Mouse (Mus musculus) B cell, adult 62 days (primary cell): ENCODE data around the gene Pla2g15. TPM values are rescaled to one million over a fixed set of nuclear protein-coding genes. Genes with fewer than 3 reads are reported as not detected.

ENCODE experiments used
- total RNA-seq: library from RNA; stranded (reverse); gene quantifications from 4 replicates; pipeline ENCODE4 v1.2.4, GENCODE M21; 2023

The Pla2g15 gene
- total RNA-seq, result 8.1 to 9.7 TPM (median 8.5 TPM) in 4 replicates

DNA sequence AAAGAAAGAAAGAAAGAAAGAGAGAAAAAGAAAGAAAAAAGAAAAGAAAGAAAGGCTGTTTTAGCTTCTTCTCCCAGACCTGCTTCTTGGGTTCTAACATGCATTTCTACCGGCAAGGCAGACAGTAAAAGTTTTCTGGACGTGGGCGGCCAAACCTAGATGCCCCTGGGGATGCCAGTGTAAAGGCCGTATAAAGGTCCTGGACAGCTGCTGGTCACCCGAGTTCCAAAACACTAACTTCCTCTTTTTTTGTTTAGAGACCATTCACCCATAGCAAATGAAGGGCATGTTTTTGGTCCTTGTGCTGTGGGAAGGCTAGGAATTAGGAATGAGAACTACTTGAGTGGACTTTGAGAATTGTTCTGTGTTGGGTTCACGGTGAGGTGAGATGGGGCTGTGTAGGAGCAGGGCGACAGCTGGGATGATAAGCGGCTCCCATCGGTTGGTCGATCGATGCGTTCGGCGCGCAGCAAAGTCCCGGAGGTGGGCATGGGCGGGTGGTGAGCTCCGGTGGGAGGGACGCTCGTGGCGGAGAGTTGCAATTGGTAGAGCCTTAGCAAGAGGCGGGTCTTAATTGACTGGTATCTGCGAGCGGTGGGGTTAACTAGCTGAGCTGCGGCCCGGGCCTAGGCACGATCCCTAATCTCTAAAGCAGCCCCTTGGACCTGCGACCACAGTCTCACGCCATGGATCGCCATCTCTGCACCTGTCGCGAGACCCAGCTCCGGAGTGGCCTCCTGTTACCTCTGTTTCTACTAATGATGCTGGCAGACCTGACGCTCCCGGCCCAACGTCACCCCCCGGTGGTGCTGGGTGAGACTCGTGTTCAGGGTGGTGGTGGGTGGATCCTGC is at the start of gene Pla2g15:
TSS of gene Pla2g15 (plus strand) at position 599 of the 852 bp plus-strand sequence.

DNA sequence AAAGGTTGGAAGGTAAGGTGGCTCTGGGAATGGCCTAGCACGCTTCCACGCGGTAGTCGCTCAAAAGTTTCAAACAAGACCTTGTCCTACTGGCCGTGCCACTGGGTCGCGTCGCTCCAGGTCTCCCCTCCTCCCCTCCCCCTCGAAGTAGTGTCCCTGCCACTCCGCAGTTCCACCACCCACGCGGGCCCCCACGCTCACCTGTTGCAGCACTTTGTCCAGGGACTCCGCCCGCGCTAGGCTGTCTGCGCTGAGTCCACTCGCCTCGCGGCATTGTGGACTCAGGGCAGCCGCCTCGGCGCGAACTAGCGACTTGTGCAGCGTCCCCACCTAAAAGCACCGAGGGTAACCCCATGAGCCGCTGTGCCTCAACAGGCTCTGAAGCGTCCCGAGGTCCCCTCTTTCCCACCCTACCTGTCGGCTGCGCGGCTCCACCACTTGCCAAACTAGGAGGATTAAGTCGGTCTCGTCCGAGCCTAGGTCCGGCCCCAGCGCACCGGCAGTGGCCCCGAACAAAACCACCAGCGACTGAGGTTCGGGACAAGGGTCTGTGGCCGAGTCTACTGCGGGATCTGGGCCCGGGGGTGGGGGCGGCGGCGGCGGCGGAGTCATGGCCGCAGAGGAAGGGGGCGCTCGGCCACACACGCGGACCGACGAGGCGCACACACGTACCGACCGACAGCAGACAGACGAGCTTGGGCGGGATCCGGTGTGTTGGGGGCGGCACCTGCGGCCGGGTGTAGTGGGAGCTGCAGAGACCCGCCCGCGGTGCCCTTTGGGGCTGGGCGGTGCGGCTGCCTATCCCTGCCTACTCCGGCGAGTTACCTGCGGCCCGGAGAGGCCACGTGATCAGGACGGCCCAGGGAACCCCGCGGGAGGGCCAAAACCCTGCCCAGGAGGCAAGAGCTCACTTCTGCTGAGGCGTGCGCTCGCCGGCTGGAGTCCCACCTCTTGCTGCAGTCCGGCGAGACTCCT is 13.8 kb upstream of the Pla2g15 start, which contains the start of gene Esrp2:
TSS of gene Esrp2 (minus strand) at position 819 of the 975 bp plus-strand sequence.

DNA sequence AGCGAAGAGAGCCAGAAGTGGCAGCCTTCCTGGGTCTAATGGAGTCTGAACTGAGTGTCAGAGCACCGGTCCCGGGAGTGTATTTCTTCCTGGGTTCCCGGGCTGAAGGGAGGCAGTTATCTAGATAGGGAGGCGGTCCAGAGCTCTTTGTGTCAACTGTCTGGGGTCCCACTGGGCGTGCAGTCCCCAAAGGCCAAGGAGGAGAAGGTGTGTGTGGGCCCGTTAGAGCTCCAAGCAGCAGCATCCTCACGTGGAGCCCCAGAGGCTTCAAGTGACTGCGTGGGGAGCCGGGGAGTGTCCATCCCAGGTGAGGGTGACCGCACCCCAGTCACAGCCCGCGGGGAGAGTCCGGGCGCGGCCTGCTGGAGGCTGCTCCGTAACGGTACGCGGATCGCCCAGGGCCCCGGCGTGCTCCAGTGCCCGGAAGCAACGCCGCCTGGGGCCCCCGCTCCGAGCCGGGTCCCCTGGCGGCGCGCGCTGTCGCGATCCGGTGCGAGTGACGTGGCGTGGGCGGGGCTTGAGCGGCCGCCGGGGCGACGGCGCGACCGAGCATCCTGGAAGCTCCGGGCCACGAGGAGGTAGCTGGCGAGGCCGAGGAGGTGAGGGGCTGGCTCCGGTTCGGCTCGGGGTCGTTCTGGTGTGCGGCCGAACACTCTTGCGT is 18.3 kb downstream of the Pla2g15 start, which contains the start of gene Slc7a6:
TSS of gene Slc7a6 (plus strand) at position 502 of the 661 bp plus-strand sequence.

DNA sequence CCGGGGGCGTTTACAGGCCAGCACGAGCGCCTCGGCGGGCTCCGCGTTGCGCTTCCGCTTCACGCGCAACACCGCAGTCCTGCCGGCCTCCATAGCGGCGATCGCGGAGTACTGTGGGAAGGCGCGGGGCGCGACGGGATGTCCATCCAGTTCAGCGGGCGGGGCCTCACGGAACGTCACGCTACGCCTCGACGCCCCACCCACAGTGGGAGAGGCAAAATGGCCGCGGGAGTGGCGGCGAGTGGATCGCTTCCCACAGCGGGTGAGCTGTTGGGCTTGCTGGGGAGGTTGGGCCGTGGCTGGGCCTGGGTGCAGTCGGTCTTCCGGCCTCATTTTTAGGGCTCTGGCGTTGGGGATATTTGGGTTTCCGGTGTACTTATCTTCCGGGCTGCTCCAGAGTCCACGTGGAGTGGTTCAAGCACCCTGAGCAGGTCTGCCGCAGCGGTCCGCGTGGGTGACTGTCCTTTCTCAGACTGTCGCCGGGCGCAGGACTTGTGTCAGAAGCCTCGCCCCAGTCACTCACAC is 60.7 kb downstream of the Pla2g15 start, which contains the start of the genes Slc7a6os and Prmt7:
TSS of gene Slc7a6os (minus strand) at position 115 of the 525 bp plus-strand sequence.
TSS of gene Prmt7 (plus strand) at position 116 of the 525 bp plus-strand sequence.

Other genes starting within 250 kb of the Pla2g15 start
- 23.0 to 24.7 TPM (median 23.5 TPM) in 4 replicates for gene Pskh1, start 250.0 kb upstream of the Pla2g15 start, total RNA-seq
- 1.5 to 3.5 TPM (median 1.8 TPM) in 4 replicates for gene Ctrl, start 216.5 kb upstream of the Pla2g15 start, total RNA-seq
- gene Psmb10, start 212.0 kb upstream of the Pla2g15 start, total RNA-seq, result 122 to 142 TPM (median 126 TPM) in 4 replicates
- gene Lcat, start 207.0 kb upstream of the Pla2g15 start, total RNA-seq, result 0.97 TPM in 1 of 4 replicates, not detected in the others
- 13.1 to 17.6 TPM (median 13.2 TPM) in 4 replicates for gene Slc12a4, start 184.3 kb upstream of the Pla2g15 start, total RNA-seq
- gene Dpep3, start 171.0 kb upstream of the Pla2g15 start, total RNA-seq, result not detected in 4 replicates
- gene Dus2, start 159.1 kb upstream of the Pla2g15 start, total RNA-seq, result 29.7 to 43.8 TPM (median 34.7 TPM) in 4 replicates
- not detected in 4 replicates for gene Dpep2nb, start 144.4 kb upstream of the Pla2g15 start, total RNA-seq
- 5.9 to 8.6 TPM (median 6.8 TPM) in 4 replicates for gene Ddx28, start 138.5 kb upstream of the Pla2g15 start, total RNA-seq
- gene Nfatc3, start 91.6 kb upstream of the Pla2g15 start, total RNA-seq, result 179 to 192 TPM (median 188 TPM) in 4 replicates
- gene Esrp2, start 13.4 kb upstream of the Pla2g15 start, total RNA-seq, result 1.0 TPM in 1 of 4 replicates, not detected in the others
- 23.5 to 40.3 TPM (median 33.7 TPM) in 4 replicates for gene Slc7a6, start 18.5 kb downstream of the Pla2g15 start, total RNA-seq
- gene Slc7a6os, start 60.5 kb downstream of the Pla2g15 start, total RNA-seq, result 64.4 to 73.2 TPM (median 66.7 TPM) in 4 replicates
- gene Prmt7, start 60.5 kb downstream of the Pla2g15 start, total RNA-seq, result 35.2 to 37.2 TPM (median 35.9 TPM) in 4 replicates
- 5.1 to 7.3 TPM (median 5.6 TPM) in 4 replicates for gene Smpd3, start 187.6 kb downstream of the Pla2g15 start, total RNA-seq